Mouse (Mus musculus): ENCODE data around the gene Stxbp2. TPM values are rescaled to one million over a fixed set of nuclear protein-coding genes. Genes with fewer than 3 reads are reported as not detected.

Stxbp2 gene
- polyA plus RNA-seq, 1 experiment from 2014 or later, result 121 TPM

DNA sequence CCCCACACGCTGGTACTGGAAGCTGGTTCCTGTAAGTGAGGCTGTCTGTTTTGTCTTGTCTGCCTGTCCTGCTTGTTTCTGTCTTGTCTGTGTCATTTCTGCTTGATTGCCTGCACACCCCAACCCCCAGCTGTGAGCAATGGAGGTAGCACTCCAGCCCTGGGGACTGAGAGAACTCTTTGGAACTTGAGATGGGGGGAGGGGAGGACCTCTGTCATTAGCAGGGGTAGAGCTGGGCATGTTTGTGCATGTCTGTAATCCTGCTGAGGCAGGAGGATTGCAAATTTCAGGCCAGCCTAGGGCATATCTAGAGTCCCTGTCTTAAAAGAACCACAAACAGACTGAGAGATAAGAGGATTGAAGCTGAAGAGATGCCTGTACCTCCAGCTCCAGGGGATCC, 31.5 kb upstream of the Stxbp2 start:
- no peak overlapping the region for H3K9ac ChIP-seq (ENCODE audit: low read length)
- H3K4me3 ChIP-seq (replicated peaks; ENCODE audit: low read length), result no peak overlapping the region
- no peak for ATAC-seq (ENCODE audit: insufficient read depth, low FRiP score)
- H3K9me3 ChIP-seq (replicated peaks; ENCODE audit: control insufficient read depth, low read length), result no peaks in the 10 kb centered on the region
- WGBS, result 79% methylated on average over 1 of the region's 1 CpGs
- H3K4me2 ChIP-seq (ENCODE audit: low read depth, low read length), result no peak overlapping the region
- H3K36me3 ChIP-seq (ENCODE audit: control insufficient read depth, insufficient read depth, low read length), result no peaks in the 10 kb centered on the region
- H3K27ac ChIP-seq (ENCODE audit: low read length), result no peak overlapping the region
- H3K27me3 ChIP-seq (ENCODE audit: control insufficient read depth, insufficient read depth, low read length), result no peaks in the 10 kb centered on the region
- no peaks in the 10 kb centered on the region for H3K4me1 ChIP-seq (ENCODE audit: control insufficient read depth, insufficient read depth, low read length)

- Histone ChIP-seq H3K4me3 (replicated peaks; ENCODE audit: low read length) (no peak overlapping the region), H3K27ac (ENCODE audit: low read length) (no peak overlapping the region), H3K4me2 (ENCODE audit: low read depth, low read length) (no peak overlapping the region), H3K4me1 (ENCODE audit: control insufficient read depth, insufficient read depth, low read length) (no peaks in the 10 kb centered on the region), H3K27me3 (ENCODE audit: control insufficient read depth, insufficient read depth, low read length) (no peaks in the 10 kb centered on the region), H3K36me3 (ENCODE audit: control insufficient read depth, insufficient read depth, low read length) (no peaks in the 10 kb centered on the region), H3K9me3 (replicated peaks; ENCODE audit: control insufficient read depth, low read length) (no peaks in the 10 kb centered on the region), H3K9ac (ENCODE audit: low read length) (no peak overlapping the region)
- ATAC-seq (ENCODE audit: insufficient read depth, low FRiP score), result no peak
- 84% methylated on average over 6 of the region's 6 CpGs for WGBS
Measured at GRCm38 (mm10) chr8:3600401-3600800, 30.4 kb upstream of the Stxbp2 start.

GRCm38 (mm10) chr8:3603439-3603838, 27.3 kb upstream of the Stxbp2 start:
- H3K4me2 ChIP-seq (ENCODE audit: low read depth, low read length), result no peak overlapping the region
- H3K27me3 ChIP-seq (ENCODE audit: control insufficient read depth, insufficient read depth, low read length), result no peaks in the 10 kb centered on the region
- WGBS, result 67% methylated on average over 13 of the region's 13 CpGs
- peaks cover 1% of the 10 kb centered on the region; the same call in 1 of the 2 replicates for H3K36me3 ChIP-seq (ENCODE audit: control insufficient read depth, insufficient read depth, low read length)
- H3K27ac ChIP-seq (ENCODE audit: low read length), result no peak overlapping the region
- no peak for ATAC-seq (ENCODE audit: insufficient read depth, low FRiP score)
- H3K4me3 ChIP-seq (replicated peaks; ENCODE audit: low read length), result no peak overlapping the region
- no peaks in the 10 kb centered on the region for H3K4me1 ChIP-seq (ENCODE audit: control insufficient read depth, insufficient read depth, low read length)
- H3K9me3 ChIP-seq (replicated peaks; ENCODE audit: control insufficient read depth, low read length), result no peaks in the 10 kb centered on the region
- no peak overlapping the region for H3K9ac ChIP-seq (ENCODE audit: low read length)

- Histone ChIP-seq H3K4me2 (ENCODE audit: low read depth, low read length) (no peak overlapping the region), H3K36me3 (ENCODE audit: control insufficient read depth, insufficient read depth, low read length) (peaks cover 11% of the 10 kb centered on the region), H3K9me3 (replicated peaks; ENCODE audit: control insufficient read depth, low read length) (no peaks in the 10 kb centered on the region), H3K27ac (ENCODE audit: low read length) (no peak overlapping the region), H3K4me1 (ENCODE audit: control insufficient read depth, insufficient read depth, low read length) (no peaks in the 10 kb centered on the region), H3K4me3 (replicated peaks; ENCODE audit: low read length) (no peak overlapping the region), H3K9ac (ENCODE audit: low read length) (no peak overlapping the region), H3K27me3 (ENCODE audit: control insufficient read depth, insufficient read depth, low read length) (no peaks in the 10 kb centered on the region)
- 66% methylated on average over 16 of the region's 16 CpGs for WGBS
- ATAC-seq (ENCODE audit: insufficient read depth, low FRiP score), result peak; percentile 38; the same call in 1 of the 2 replicates
Measured at GRCm38 (mm10) chr8:3606593-3606992, 24.2 kb upstream of the Stxbp2 start.

GRCm38 (mm10) chr8:3607822-3608221, 22.9 kb upstream of the Stxbp2 start:
- Histone ChIP-seq H3K4me3 (replicated peaks; ENCODE audit: low read length) (no peak overlapping the region), H3K27ac (ENCODE audit: low read length) (no peak overlapping the region), H3K4me1 (ENCODE audit: control insufficient read depth, insufficient read depth, low read length) (no peaks in the 10 kb centered on the region), H3K4me2 (ENCODE audit: low read depth, low read length) (no peak overlapping the region), H3K9ac (ENCODE audit: low read length) (no peak overlapping the region), H3K27me3 (ENCODE audit: control insufficient read depth, insufficient read depth, low read length) (no peaks in the 10 kb centered on the region), H3K36me3 (ENCODE audit: control insufficient read depth, insufficient read depth, low read length) (peaks cover 11% of the 10 kb centered on the region), H3K9me3 (replicated peaks; ENCODE audit: control insufficient read depth, low read length) (no peaks in the 10 kb centered on the region)
- 83% methylated on average over 6 of the region's 7 CpGs for WGBS
- no peak for ATAC-seq (ENCODE audit: insufficient read depth, low FRiP score)

GRCm38 (mm10) chr8:3609046-3609815, 21.5 kb upstream of the Stxbp2 start:
- Histone ChIP-seq H3K4me3 (replicated peaks; ENCODE audit: low read length) (no peak overlapping the region), H3K9ac (ENCODE audit: low read length) (peak overlapping the region; percentile 27; the same call in 1 of the 2 replicates), H3K4me2 (ENCODE audit: low read depth, low read length) (no peak overlapping the region), H3K27me3 (ENCODE audit: control insufficient read depth, insufficient read depth, low read length) (no peaks in the 10 kb centered on the region), H3K36me3 (ENCODE audit: control insufficient read depth, insufficient read depth, low read length) (peaks cover 12% of the 10 kb centered on the region), H3K27ac (ENCODE audit: low read length) (peak overlapping the region; percentile 56), H3K4me1 (ENCODE audit: control insufficient read depth, insufficient read depth, low read length) (no peaks in the 10 kb centered on the region), H3K9me3 (replicated peaks; ENCODE audit: control insufficient read depth, low read length) (no peaks in the 10 kb centered on the region)
- peak; percentile 6; the same call in 1 of the 2 replicates for ATAC-seq (ENCODE audit: insufficient read depth, low FRiP score)
- 71% methylated on average over 12 of the region's 12 CpGs for WGBS

GRCm38 (mm10) chr8:3609816-3610150, 21.0 kb upstream of the Stxbp2 start:
- WGBS, result 63% methylated on average over 6 of the region's 6 CpGs
- H3K9me3 ChIP-seq (replicated peaks; ENCODE audit: control insufficient read depth, low read length), result no peaks in the 10 kb centered on the region
- no peaks in the 10 kb centered on the region for H3K4me1 ChIP-seq (ENCODE audit: control insufficient read depth, insufficient read depth, low read length)
- H3K27ac ChIP-seq (ENCODE audit: low read length), result peak overlapping the region; percentile 56; the same call in 1 of the 2 replicates
- H3K9ac ChIP-seq (ENCODE audit: low read length), result no peak overlapping the region
- no peak overlapping the region for H3K4me3 ChIP-seq (replicated peaks; ENCODE audit: low read length)
- no peaks in the 10 kb centered on the region for H3K27me3 ChIP-seq (ENCODE audit: control insufficient read depth, insufficient read depth, low read length)
- H3K4me2 ChIP-seq (ENCODE audit: low read depth, low read length), result no peak overlapping the region
- peak; percentile 31; the same call in 1 of the 2 replicates for ATAC-seq (ENCODE audit: insufficient read depth, low FRiP score)
- H3K36me3 ChIP-seq (ENCODE audit: control insufficient read depth, insufficient read depth, low read length), result peaks cover 17% of the 10 kb centered on the region

DNA sequence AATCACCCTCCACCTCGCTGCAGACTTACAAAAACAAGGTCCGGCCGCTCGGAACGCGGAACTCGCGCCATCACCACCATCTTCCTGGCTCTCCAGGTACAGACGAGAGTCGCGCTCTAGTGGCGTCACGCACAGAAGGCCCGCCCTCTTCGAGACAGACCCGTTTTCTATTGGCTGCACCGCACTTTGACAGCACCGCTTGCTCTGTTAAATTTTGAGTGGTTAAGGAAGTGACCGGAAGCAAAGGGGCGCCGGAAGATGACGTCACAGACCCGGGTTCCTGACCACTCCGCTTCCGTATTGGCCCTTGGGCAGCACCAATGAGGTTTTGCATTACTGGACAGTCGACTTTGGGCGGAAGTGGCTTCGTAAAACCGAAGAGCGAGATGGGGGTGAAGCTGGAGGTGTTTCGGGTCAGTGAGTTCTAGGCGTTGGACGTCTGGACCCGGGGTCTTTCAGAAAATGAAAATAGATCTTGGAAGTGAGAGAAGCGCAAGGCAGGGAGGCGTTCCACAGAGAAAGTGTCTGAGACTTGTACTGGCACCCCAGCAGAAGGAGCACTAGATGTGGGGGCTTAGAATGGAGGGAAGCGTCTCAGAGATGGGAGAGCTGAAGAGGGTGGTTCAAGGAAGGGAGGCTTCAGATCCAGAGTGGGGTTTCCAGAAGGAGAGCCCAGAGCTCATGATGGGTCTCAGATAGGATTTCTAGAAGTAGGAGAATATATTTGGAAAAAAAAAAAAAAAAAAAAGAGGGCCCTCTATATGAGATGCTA, 9.4 kb upstream of the Stxbp2 start, which contains the start of the genes Xab2 and Pet100:
Gene Xab2, minus strand, starts transcription at position 118 of the 772 bp plus-strand sequence.
Gene Pet100, plus strand, starts transcription at position 350 of the 772 bp plus-strand sequence.
- Histone ChIP-seq H3K27me3 (ENCODE audit: control insufficient read depth, insufficient read depth, low read length) (no peaks in the 10 kb centered on the region), H3K27ac (ENCODE audit: low read length) (no peak within 1 kb of the TSS), H3K9me3 (replicated peaks; ENCODE audit: control insufficient read depth, low read length) (no peaks in the 10 kb centered on the region), H3K9ac (ENCODE audit: low read length) (peak within 1 kb of the TSS; percentile 85), H3K4me3 (replicated peaks; ENCODE audit: low read length) (peak within 1 kb of the TSS; percentile 95), H3K4me2 (ENCODE audit: low read depth, low read length) (peak within 1 kb of the TSS; percentile 96), H3K4me1 (ENCODE audit: control insufficient read depth, insufficient read depth, low read length) (peaks cover 12% of the 10 kb centered on the region), H3K36me3 (ENCODE audit: control insufficient read depth, insufficient read depth, low read length) (peaks cover 15% of the 10 kb centered on the region; the same call in 1 of the 2 replicates)
- ATAC-seq (ENCODE audit: insufficient read depth, low FRiP score), result peak; percentile 99
- under 1% methylated on average over 37 of the region's 37 CpGs for WGBS

DNA sequence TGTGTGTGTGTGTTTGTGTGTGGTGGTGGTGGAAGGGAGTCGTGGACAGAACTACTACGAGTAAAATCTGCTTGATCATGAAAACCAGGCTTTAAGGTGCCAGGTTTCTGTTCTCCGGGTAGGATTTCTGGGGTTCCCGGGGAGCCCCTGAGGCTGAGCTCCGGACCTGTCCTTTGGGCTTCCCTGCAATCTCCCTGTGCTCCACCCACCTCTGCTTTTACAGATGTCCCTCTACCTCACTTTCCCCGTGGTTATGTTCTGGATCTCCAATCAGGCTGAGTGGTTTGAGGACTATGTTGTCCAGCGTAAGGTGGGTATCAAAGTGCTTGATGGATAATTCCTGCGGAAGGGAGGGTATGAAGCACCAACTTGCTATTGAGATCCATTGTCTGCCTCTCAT, 8.6 kb upstream of the Stxbp2 start:
- Histone ChIP-seq H3K27ac (ENCODE audit: low read length) (no peak overlapping the region), H3K9me3 (replicated peaks; ENCODE audit: control insufficient read depth, low read length) (no peaks in the 10 kb centered on the region), H3K36me3 (ENCODE audit: control insufficient read depth, insufficient read depth, low read length) (peaks cover 11% of the 10 kb centered on the region; the same call in 1 of the 2 replicates), H3K4me2 (ENCODE audit: low read depth, low read length) (peak overlapping the region; percentile 88), H3K9ac (ENCODE audit: low read length) (peak overlapping the region; percentile 81; the same call in 1 of the 2 replicates), H3K4me3 (replicated peaks; ENCODE audit: low read length) (peak overlapping the region; percentile 95), H3K27me3 (ENCODE audit: control insufficient read depth, insufficient read depth, low read length) (no peaks in the 10 kb centered on the region), H3K4me1 (ENCODE audit: control insufficient read depth, insufficient read depth, low read length) (peaks cover 12% of the 10 kb centered on the region)
- 65% methylated on average over 8 of the region's 8 CpGs for WGBS
- ATAC-seq (ENCODE audit: insufficient read depth, low FRiP score), result no peak

Data from stomach, embryonic 16.5 days (tissue).